Mouse (Mus musculus) kidney, adult 2 months (tissue): ENCODE measurements around the gene Fam163b.

Experiments
- CTCF ChIP-seq: fragments of 200-500 bp; conservative IDR thresholded peaks from 2 replicates; pipeline ENCODE4 v1.5.1; 2011; ENCODE audit warnings: low read depth, mild to moderate bottlenecking, control low read depth, low read length, moderate library complexity, mixed read lengths; ENCODE audit not compliant: insufficient read depth, insufficient read length
- POLR2A ChIP-seq: fragments of 200-500 bp; IDR thresholded peaks from one replicate; pipeline ENCODE4 v1.6.1; 2011; ENCODE audit warnings: low read depth, low read length, control low read depth

- TF ChIP-seq CTCF (no peak), POLR2A (no peak)
These were observed 6.0 kb downstream of the Fam163b start for GRCm38 (mm10) chr2:27136336-27136735.
